Mouse (Mus musculus): ENCODE measurements at regions not wholly inside any gene's neighbourhood (a gene's known extent, or its start where the extent isn't known, plus 50 kb on each side); places are given as distances from the start of the nearest gene placed in this dataset.
"Not testable (repeated sequence)": the region's sequence is repeated elsewhere in the genome, so short reads cannot be mapped to it uniquely, and the experiment has no call there.

- DNase-seq (ENCODE audit: low read depth, low spot score) = no peak
These were observed 88.8 kb upstream of the Zfp746 start for GRCm38 (mm10) chr6:48175234-48175633.

- not testable (repeated sequence) for DNase-seq (ENCODE audit: low read depth, low spot score)
These were observed 86.4 kb upstream of the Zfp746 start for GRCm38 (mm10) chr6:48172769-48173168.

- DNase-seq (ENCODE audit: low read depth, low spot score) = no peak
These were observed 50.5 kb upstream of the Zfp746 start for GRCm38 (mm10) chr6:48136851-48137250.
